Mouse (Mus musculus): ENCODE results near the gene Col27a1.

DNA sequence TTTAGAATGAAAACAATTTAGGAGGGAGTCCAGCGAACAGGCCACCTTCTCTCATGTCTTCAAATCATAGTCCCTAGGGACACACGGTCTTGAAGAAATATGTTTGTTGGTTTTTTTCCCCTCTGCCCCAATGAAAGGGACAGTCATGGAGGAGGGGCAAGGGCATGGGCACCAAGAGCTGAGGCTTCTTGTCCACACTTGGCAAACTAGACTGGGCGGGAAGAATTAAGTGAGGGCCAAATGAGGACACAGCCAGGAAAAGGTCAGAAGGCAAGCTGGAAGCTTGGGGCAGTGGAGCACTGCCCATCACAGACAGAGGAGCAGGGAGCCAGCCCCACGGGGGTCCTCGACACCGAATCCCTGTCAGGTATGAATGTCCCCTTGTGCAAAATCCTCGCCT, 9.9 kb upstream of the Col27a1 start:
- TF ChIP-seq USF1 (IDR thresholded peaks at IDR 0.05; ENCODE audit: low read depth) = no peak
- no peak for TF ChIP-seq POLR2A (IDR thresholded peaks at IDR 0.05; ENCODE audit: insufficient read length, low read depth)
- no peak for TF ChIP-seq MAX (IDR thresholded peaks at IDR 0.05; ENCODE audit: low read depth)
- no peak for TF ChIP-seq POLR2AphosphoS2 (IDR thresholded peaks at IDR 0.05; ENCODE audit: insufficient read length, low read depth)
- no peak for TF ChIP-seq MYOG (IDR thresholded peaks at IDR 0.05; ENCODE audit: control insufficient read depth in 1 of 3, insufficient read depth in 1 of 3, insufficient read length in 2 of 3, low read depth in 2 of 3)
- no peak for TF ChIP-seq TCF12 (IDR thresholded peaks at IDR 0.05; ENCODE audit: insufficient read depth, poor library complexity, severe bottlenecking)
- no peak for TF ChIP-seq MYOD1 (IDR thresholded peaks at IDR 0.05; ENCODE audit: control insufficient read depth in 1 of 3, insufficient read length in 2 of 3, low read depth in 2 of 3)
